Mouse (Mus musculus) intestine, postnatal 0 days (tissue): ENCODE data around the gene Prkcz. TPM values are rescaled to one million over a fixed set of nuclear protein-coding genes. Genes with fewer than 3 reads are reported as not detected.

Source experiments
- ATAC-seq: fragments of 200-750 bp; cut with Nextera tagmentation; 2 replicates; pipeline ENCODE4 v1.8.0; 2017; ENCODE audit warnings: mild to moderate bottlenecking, moderate TSS enrichment, moderate library complexity
- H3K27ac ChIP-seq: fragments of 300-500 bp; sonication (generic); 2 replicates; pipeline ENCODE4 v1.5.1; 2014; ENCODE audit warnings: mild to moderate bottlenecking, low read depth, low read length, moderate library complexity
- H3K27me3 ChIP-seq: fragments of 300-500 bp; sonication (generic); replicated peaks from 2 replicates; pipeline ENCODE4 v1.6.1; 2014; ENCODE audit warnings: low read length, mixed read lengths; ENCODE audit not compliant: control insufficient read depth, insufficient read depth
- H3K36me3 ChIP-seq: fragments of 300-500 bp; sonication (generic); 2 replicates; pipeline ENCODE4 v1.6.1; 2014; ENCODE audit warnings: mild to moderate bottlenecking, moderate library complexity; ENCODE audit not compliant: control insufficient read depth, insufficient read depth
- H3K4me1 ChIP-seq: fragments of 300-500 bp; sonication (generic); replicated peaks from 2 replicates; pipeline ENCODE4 v1.6.1; 2014; ENCODE audit warnings: antibody characterized with exemption, low read length, mixed read lengths; ENCODE audit not compliant: control insufficient read depth, insufficient read depth
- H3K4me2 ChIP-seq: fragments of 300-500 bp; sonication (generic); replicated peaks from 2 replicates; pipeline ENCODE4 v1.6.1; 2014; ENCODE audit warnings: low read depth, mild to moderate bottlenecking, moderate library complexity
- H3K4me3 ChIP-seq: fragments of 300-500 bp; sonication (generic); 2 replicates; pipeline ENCODE4 v1.5.1; 2014; ENCODE audit warnings: low read depth, low read length
- H3K9ac ChIP-seq: fragments of 300-500 bp; sonication (generic); 2 replicates; pipeline ENCODE4 v1.6.1; 2014; ENCODE audit warnings: mild to moderate bottlenecking, low read depth, low read length
- H3K9me3 ChIP-seq: fragments of 300-500 bp; sonication (generic); 2 replicates; pipeline ENCODE4 v1.6.1; 2016; ENCODE audit warnings: mixed run types; ENCODE audit not compliant: control insufficient read depth
- CTCF ChIP-seq: sonication (generic); IDR thresholded peaks from 2 replicates; pipeline ENCODE4 v1.5.1; 2016; ENCODE audit warnings: low read depth, mild to moderate bottlenecking, control low read depth, antibody characterized with exemption, moderate library complexity
- WGBS: fragments of 180-500 bp; shearing (Covaris S2); extraction: QIAGEN DNeasy Blood & Tissue Kit; methylation state at CpG from one replicate; pipeline ENCODE4 v1.1.7; 2014; 5-methylcytosine and 5-hydroxymethylcytosine counted together
- polyA plus RNA-seq: library from polyadenylated mRNA; unstranded; fragments of >200 nt; fragmentation: Nextera tagmentation; extraction: Ambion mirVana; gene quantifications from 2 replicates; pipeline ENCODE4 v1.2.1, GENCODE M21; 2015

Gene Prkcz
- polyA plus RNA-seq, 1 experiment from 2014 or later: 31.7 TPM

GRCm38 (mm10) chr4:155306356-155307242 is 54.6 kb downstream of the Prkcz start:
- WGBS: 48% methylated on average over 24 of the region's 24 CpGs
- no peak overlapping the region for H3K27ac ChIP-seq
- H3K9ac ChIP-seq: no peak overlapping the region
- no peak for ATAC-seq
- TF ChIP-seq CTCF: no peak
- H3K4me1 ChIP-seq: 0 out of 2 replicates have a peak, but pooled peaks cover 3% of the 10 kb centered on the region
- no peaks in the 10 kb centered on the region for H3K27me3 ChIP-seq
- no peak overlapping the region for H3K4me3 ChIP-seq
- no peaks in the 10 kb centered on the region for H3K9me3 ChIP-seq
- H3K36me3 ChIP-seq: no peaks in the 10 kb centered on the region
- H3K4me2 ChIP-seq: no peak overlapping the region

DNA sequence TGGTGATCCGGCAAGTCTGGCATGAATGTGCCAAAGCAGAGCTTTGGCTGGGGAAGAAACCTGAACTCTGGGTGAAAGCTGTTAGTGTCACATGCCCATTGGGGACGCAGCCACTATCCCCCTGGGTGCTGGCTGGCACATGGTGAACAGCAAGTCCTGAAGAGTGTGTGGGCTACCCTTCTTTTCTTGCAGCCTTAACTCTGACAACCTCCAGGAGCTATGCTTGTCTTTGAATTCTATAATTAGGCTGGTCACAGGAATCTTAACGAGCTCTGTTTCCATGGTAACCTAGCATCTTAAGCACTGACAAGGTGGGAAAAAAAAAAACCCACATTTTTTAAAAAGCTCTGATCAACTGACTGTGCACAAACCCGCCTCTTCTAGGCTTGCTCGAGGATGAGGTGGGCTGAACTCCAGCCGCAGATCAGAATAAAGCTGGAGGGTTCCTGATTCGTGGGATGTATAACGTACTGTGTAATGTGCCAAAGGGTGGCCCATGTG is 55.6 kb downstream of the Prkcz start:
- H3K36me3 ChIP-seq: no peaks in the 10 kb centered on the region; the same call in 1 of the 2 replicates
- no peaks in the 10 kb centered on the region for H3K4me1 ChIP-seq
- no peaks in the 10 kb centered on the region for H3K27me3 ChIP-seq
- ATAC-seq: no peak
- no peak for TF ChIP-seq CTCF
- H3K4me2 ChIP-seq: no peak overlapping the region
- H3K4me3 ChIP-seq: no peak overlapping the region
- no peak overlapping the region for H3K27ac ChIP-seq
- 81% methylated on average over 8 of the region's 8 CpGs for WGBS
- H3K9me3 ChIP-seq: no peaks in the 10 kb centered on the region
- no peak overlapping the region for H3K9ac ChIP-seq

DNA sequence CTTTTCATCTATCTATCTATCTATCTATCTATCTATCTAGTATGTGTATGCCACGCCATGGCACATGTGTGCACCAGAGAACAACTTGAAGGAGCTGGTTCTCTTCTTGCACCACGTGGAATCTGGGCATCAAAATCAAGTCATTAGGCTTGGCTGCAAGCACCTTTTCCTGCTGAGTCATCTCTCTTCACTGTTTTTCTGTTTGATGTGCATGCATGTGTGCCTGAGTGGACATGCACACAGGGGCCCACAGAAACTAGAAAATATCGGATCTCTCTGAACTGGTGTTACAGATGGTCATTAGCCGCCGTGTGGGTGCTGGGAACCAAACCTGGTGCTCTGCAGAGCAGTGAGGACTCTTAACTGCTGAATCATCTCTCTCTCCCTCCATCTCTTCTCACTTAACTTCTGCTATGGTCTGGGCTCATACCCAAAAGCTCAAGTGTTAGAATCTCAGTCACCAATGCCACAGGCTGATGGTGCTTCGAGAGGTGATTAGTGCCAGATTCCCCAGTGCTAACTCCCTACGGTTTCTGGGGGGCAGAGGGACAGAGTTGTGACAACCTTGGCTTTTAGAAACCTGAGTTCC is 56.6 kb downstream of the Prkcz start:
- Histone ChIP-seq H3K36me3 (no peaks in the 10 kb centered on the region; the same call in 1 of the 2 replicates), H3K9ac (no peak overlapping the region), H3K27ac (no peak overlapping the region), H3K4me3 (no peak overlapping the region), H3K27me3 (no peaks in the 10 kb centered on the region), H3K4me1 (no peaks in the 10 kb centered on the region), H3K4me2 (no peak overlapping the region), H3K9me3 (no peaks in the 10 kb centered on the region)
- TF ChIP-seq CTCF: no peak
- no peak for ATAC-seq
- 87% methylated on average over 7 of the region's 7 CpGs for WGBS

GRCm38 (mm10) chr4:155301965-155302364 is 59.2 kb downstream of the Prkcz start:
- TF ChIP-seq CTCF: no peak
- no peaks in the 10 kb centered on the region for H3K27me3 ChIP-seq
- H3K9ac ChIP-seq: no peak overlapping the region
- H3K4me1 ChIP-seq: no peaks in the 10 kb centered on the region
- WGBS: 42% methylated on average over 4 of the region's 4 CpGs
- no peak overlapping the region for H3K4me2 ChIP-seq
- no peaks in the 10 kb centered on the region for H3K9me3 ChIP-seq
- H3K27ac ChIP-seq: no peak overlapping the region
- ATAC-seq: no peak
- H3K36me3 ChIP-seq: no peaks in the 10 kb centered on the region; the same call in 1 of the 2 replicates
- no peak overlapping the region for H3K4me3 ChIP-seq

GRCm38 (mm10) chr4:155301098-155301447 is 60.1 kb downstream of the Prkcz start:
- H3K27me3 ChIP-seq: no peaks in the 10 kb centered on the region
- 86% methylated on average over 7 of the region's 7 CpGs for WGBS
- H3K4me1 ChIP-seq: no peaks in the 10 kb centered on the region
- no peak overlapping the region for H3K27ac ChIP-seq
- TF ChIP-seq CTCF: no peak
- H3K36me3 ChIP-seq: no peaks in the 10 kb centered on the region; the same call in 1 of the 2 replicates
- no peak overlapping the region for H3K4me2 ChIP-seq
- ATAC-seq: no peak
- H3K9me3 ChIP-seq: no peaks in the 10 kb centered on the region
- H3K4me3 ChIP-seq: no peak overlapping the region
- H3K9ac ChIP-seq: no peak overlapping the region

- H3K4me2 ChIP-seq: no peak overlapping the region
- H3K27ac ChIP-seq: no peak overlapping the region
- H3K27me3 ChIP-seq: no peaks in the 10 kb centered on the region
- H3K4me3 ChIP-seq: no peak overlapping the region
- 68% methylated on average over 21 of the region's 21 CpGs for WGBS
- ATAC-seq: no peak
- H3K9ac ChIP-seq: no peak overlapping the region
- H3K9me3 ChIP-seq: no peaks in the 10 kb centered on the region
- TF ChIP-seq CTCF: no peak
- no peaks in the 10 kb centered on the region; the same call in 1 of the 2 replicates for H3K36me3 ChIP-seq
- no peaks in the 10 kb centered on the region for H3K4me1 ChIP-seq
Observed at GRCm38 (mm10) chr4:155300421-155301097, 60.6 kb downstream of the Prkcz start.
